ENCODE assay signal across 22 mouse cellular contexts in the genomic region with DNA sequence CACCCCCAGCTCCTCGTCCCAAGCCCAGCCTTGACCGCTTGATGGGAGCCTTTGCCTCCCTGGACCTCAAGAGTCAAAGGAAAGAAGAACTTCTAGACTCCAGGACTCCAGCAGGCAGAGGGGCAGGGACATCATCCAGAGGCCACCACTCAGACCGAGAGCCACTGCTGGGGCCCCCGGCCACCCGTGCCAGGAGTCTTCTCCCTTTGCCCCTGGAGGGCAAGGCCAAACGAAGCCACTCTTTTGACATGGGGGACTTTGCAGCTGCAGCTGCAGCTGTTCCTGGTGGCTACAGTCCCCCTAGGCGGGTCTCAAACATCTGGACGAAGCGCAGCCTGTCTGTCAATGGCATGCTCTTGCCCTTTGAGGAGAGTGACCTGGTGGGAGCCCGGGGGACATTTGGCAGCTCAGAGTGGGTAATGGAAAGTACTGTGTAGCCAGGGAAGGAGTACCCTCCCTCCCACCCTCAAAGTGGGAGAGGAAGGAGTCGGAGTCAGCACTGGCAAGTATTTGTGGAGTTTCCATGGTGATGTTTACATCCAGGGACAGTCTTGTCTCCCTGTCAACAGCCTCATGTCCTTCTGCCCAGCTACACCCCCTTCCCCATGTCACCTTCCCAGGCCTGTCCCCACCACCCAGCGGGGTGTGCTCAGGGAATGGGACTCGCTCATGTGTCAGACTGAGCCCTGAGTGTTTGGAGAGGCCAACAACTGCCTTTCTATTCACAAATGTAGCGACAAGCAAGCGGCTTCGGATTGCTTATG.
DNase-seq lines count a peak whose midpoint lies in the region; ATAC-seq and TF ChIP-seq lines count a peak whose summit lies in the region.
"Had no signal": no experiment of that assay in that cellular context is flagged by ENCODE, and none has a peak within 500 bp of the region (broad histone marks: within the 10 kb centered on the region; RNA-seq: fewer than 3 reads in every experiment).

No protein-coding gene starts in this region.

- no peak for TF ChIP-seq EP300 in lung, postnatal 0 days (IDR thresholded peaks at IDR 0.05)

- no peak overlapping the region for H3K9ac ChIP-seq in lung, embryonic 15.5 days
- no peak overlapping the region for H3K9ac ChIP-seq in lung, postnatal 0 days (replicated peaks; ENCODE audit: low read depth)
- H3K9ac ChIP-seq: embryonic facial prominence, embryonic 13.5 days; embryonic facial prominence, embryonic 15.5 days; forebrain, embryonic 13.5 days; forebrain, embryonic 15.5 days; forebrain, postnatal 0 days had no signal

- H3K27ac ChIP-seq in heart, embryonic 10.5 days, result no peak overlapping the region
- no peak overlapping the region for H3K27ac ChIP-seq in lung, embryonic 15.5 days
- no peak overlapping the region for H3K27ac ChIP-seq in lung, postnatal 0 days (ENCODE audit: low read length)
- H3K27ac ChIP-seq: embryonic facial prominence, embryonic 13.5 days; embryonic facial prominence, embryonic 15.5 days; forebrain, embryonic 13.5 days; forebrain, embryonic 15.5 days had no signal

- H3K4me2 ChIP-seq in lung, embryonic 15.5 days, result no peak overlapping the region
- no peak overlapping the region for H3K4me2 ChIP-seq in lung, postnatal 0 days (replicated peaks; ENCODE audit: low read depth, low read length)
- H3K4me2 ChIP-seq: embryonic facial prominence, embryonic 13.5 days; embryonic facial prominence, embryonic 15.5 days; forebrain, embryonic 13.5 days; forebrain, embryonic 15.5 days had no signal

- peak; percentile 55 for ATAC-seq in lung, embryonic 15.5 days (ENCODE audit: borderline replicate concordance, extremely low read depth, low FRiP score, low TSS enrichment)
- no peak; the same call in 1 of the 2 replicates for ATAC-seq in lung, postnatal 0 days
- ATAC-seq: forebrain, embryonic 13.5 days; forebrain, embryonic 15.5 days; forebrain, postnatal 0 days had no signal

- peaks cover 48% of the 10 kb centered on the region for H3K27me3 ChIP-seq in heart, embryonic 10.5 days (ENCODE audit: insufficient read depth, poor library complexity, severe bottlenecking)
- H3K27me3 ChIP-seq in lung, embryonic 15.5 days, result no peaks in the 10 kb centered on the region
- no peaks in the 10 kb centered on the region for H3K27me3 ChIP-seq in lung, postnatal 0 days (replicated peaks; ENCODE audit: insufficient read depth, low read length)
- H3K27me3 ChIP-seq: embryonic facial prominence, embryonic 13.5 days; embryonic facial prominence, embryonic 15.5 days; forebrain, embryonic 13.5 days; forebrain, embryonic 15.5 days had no signal

- H3K4me1 ChIP-seq in heart, embryonic 10.5 days, result no peaks in the 10 kb centered on the region
- 0 out of 2 replicates have a peak, but pooled peaks cover 4% of the 10 kb centered on the region for H3K4me1 ChIP-seq in lung, embryonic 15.5 days
- no peaks in the 10 kb centered on the region for H3K4me1 ChIP-seq in lung, adult 2 months (ENCODE audit: control insufficient read depth, insufficient read depth, low read length)
- no peaks in the 10 kb centered on the region for H3K4me1 ChIP-seq in lung, postnatal 0 days (ENCODE audit: insufficient read depth, low read depth, low read length)
- H3K4me1 ChIP-seq: embryonic facial prominence, embryonic 13.5 days; embryonic facial prominence, embryonic 15.5 days; forebrain, embryonic 13.5 days; forebrain, embryonic 15.5 days had no signal

- H3K9me3 ChIP-seq in heart, embryonic 10.5 days, result no peaks in the 10 kb centered on the region
- H3K9me3 ChIP-seq in lung, embryonic 15.5 days, result no peaks in the 10 kb centered on the region
- no peaks in the 10 kb centered on the region for H3K9me3 ChIP-seq in lung, postnatal 0 days (ENCODE audit: low read length)
- H3K9me3 ChIP-seq: embryonic facial prominence, embryonic 13.5 days; embryonic facial prominence, embryonic 15.5 days; forebrain, embryonic 13.5 days; forebrain, embryonic 15.5 days had no signal

- no peak for TF ChIP-seq CTCF in lung, adult 2 months (IDR thresholded peaks at IDR 0.05; ENCODE audit: insufficient read depth, low read length)
- TF ChIP-seq CTCF in lung, postnatal 0 days (IDR thresholded peaks at IDR 0.05), result no peak

- WGBS in heart, embryonic 10.5 days, result 71% methylated on average over 16 of the region's 16 CpGs
- WGBS in lung, embryonic 15.5 days, result 57% methylated on average over 16 of the region's 16 CpGs
- WGBS in lung, adult 2 months, result 58% methylated on average over 16 of the region's 16 CpGs
- WGBS in lung, postnatal 0 days, result 54% methylated on average over 16 of the region's 16 CpGs

- no peaks in the 10 kb centered on the region for H3K36me3 ChIP-seq in heart, embryonic 10.5 days
- no peaks in the 10 kb centered on the region for H3K36me3 ChIP-seq in lung, embryonic 15.5 days
- no peaks in the 10 kb centered on the region for H3K36me3 ChIP-seq in lung, postnatal 0 days (ENCODE audit: insufficient read depth, low read length)
- H3K36me3 ChIP-seq: embryonic facial prominence, embryonic 13.5 days; embryonic facial prominence, embryonic 15.5 days; forebrain, embryonic 15.5 days had no signal

- no peak overlapping the region for H3K4me3 ChIP-seq in heart, embryonic 10.5 days
- no peak overlapping the region for H3K4me3 ChIP-seq in lung, embryonic 15.5 days
- H3K4me3 ChIP-seq in lung, adult 2 months (replicated peaks; ENCODE audit: extremely low read depth, low read depth, low read length), result no peak overlapping the region
- H3K4me3 ChIP-seq in lung, postnatal 0 days (ENCODE audit: low read depth, low read length), result no peak overlapping the region
- H3K4me3 ChIP-seq: embryonic facial prominence, embryonic 13.5 days; embryonic facial prominence, embryonic 15.5 days; erythroblast, embryonic 14.5 days; forebrain, embryonic 13.5 days; forebrain, embryonic 15.5 days had no signal

- TF ChIP-seq POLR2A in lung, adult 2 months (IDR thresholded peaks at IDR 0.05; ENCODE audit: borderline replicate concordance, extremely low read depth, low read depth, low read length), result no peak

- DNase-seq in heart, adult 11 months, result peak; percentile 81
- DNase-seq in heart, embryonic 10.5 days (ENCODE audit: low spot score), result no peak
- no peak for DNase-seq in lung, adult 2 months
- DNase-seq in lung, postnatal 0 days (ENCODE audit: low spot score), result peak; percentile 16
- no peak for DNase-seq in lung, adult 18-20 months
- DNase-seq: adrenal gland, adult 2 months; adrenal gland, postnatal 10 days; adrenal gland, postnatal 25 days; cerebellum, adult 11 months; cerebellum, adult 18-20 months; cerebellum, adult 8-10 months; cerebellum, adult 9-11 months; cerebellum, postnatal 14 days; cerebellum, postnatal 36 days; embryo, embryonic 11 days; forebrain, postnatal 0 days had no signal

Comparison
In these comparisons a context has a peak if more than half of its experiments do, and no peak if none do; other contexts are left out.
1. DNase-seq: peak in heart, adult 11 months (single experiment) and lung, postnatal 0 days (single experiment); none in heart, embryonic 10.5 days (single experiment), lung, adult 2 months (single experiment) and lung, adult 18-20 months (0 of 2).